Mouse (Mus musculus): ENCODE results near the gene Efna4.

The Efna4 gene

GRCm38 (mm10) chr3:89337721-89338578 lies at the start of gene Efna4:
Gene Efna4 (minus strand): TSS chr3:89338028.
- DNase-seq (ENCODE audit: low spot score in 2 of 2) = peak in 1 of 2 experiments; percentile 62

GRCm38 (mm10) chr3:89386438-89387420 lies 48.9 kb upstream of the Efna4 start:
- no peak for DNase-seq (ENCODE audit: low spot score in 2 of 2)

GRCm38 (mm10) chr3:89385451-89385850 lies 47.6 kb upstream of the Efna4 start:
- DNase-seq (ENCODE audit: low spot score in 2 of 2) = no peak

GRCm38 (mm10) chr3:89384331-89385076 lies 46.7 kb upstream of the Efna4 start:
- DNase-seq (ENCODE audit: low spot score in 2 of 2) = no peak

GRCm38 (mm10) chr3:89383651-89384255 lies 45.9 kb upstream of the Efna4 start:
- no peak for DNase-seq (ENCODE audit: low spot score in 2 of 2)

GRCm38 (mm10) chr3:89382950-89383349 lies 45.1 kb upstream of the Efna4 start:
- DNase-seq (ENCODE audit: low spot score in 2 of 2) = no peak

GRCm38 (mm10) chr3:89382033-89382882 lies 44.4 kb upstream of the Efna4 start:
- no peak for DNase-seq (ENCODE audit: low spot score in 2 of 2)

- DNase-seq (ENCODE audit: low spot score in 2 of 2) = no peak
These were observed 43.4 kb upstream of the Efna4 start for GRCm38 (mm10) chr3:89381233-89381632.

GRCm38 (mm10) chr3:89380711-89381110 lies 42.9 kb upstream of the Efna4 start:
- no peak for DNase-seq (ENCODE audit: low spot score in 2 of 2)

GRCm38 (mm10) chr3:89380291-89380690 lies 42.5 kb upstream of the Efna4 start:
- DNase-seq (ENCODE audit: low spot score in 2 of 2) = no peak

- DNase-seq (ENCODE audit: low spot score in 2 of 2) = peak in 1 of 2 experiments; percentile 36
These were observed 41.7 kb upstream of the Efna4 start for GRCm38 (mm10) chr3:89379388-89380131.

GRCm38 (mm10) chr3:89378394-89379067 lies 40.7 kb upstream of the Efna4 start:
- DNase-seq (ENCODE audit: low spot score in 2 of 2) = peak; percentile 72 to 76

GRCm38 (mm10) chr3:89377831-89378230 lies 40.0 kb upstream of the Efna4 start:
- DNase-seq (ENCODE audit: low spot score in 2 of 2) = no peak

- DNase-seq (ENCODE audit: low spot score in 2 of 2) = no peak
These were observed 35.9 kb upstream of the Efna4 start for GRCm38 (mm10) chr3:89373581-89374231.

GRCm38 (mm10) chr3:89367338-89367737 lies 29.5 kb upstream of the Efna4 start:
- DNase-seq (ENCODE audit: low spot score in 2 of 2) = no peak

- no peak for DNase-seq (ENCODE audit: low spot score in 2 of 2)
These were observed 27.9 kb upstream of the Efna4 start for GRCm38 (mm10) chr3:89365486-89366414.

GRCm38 (mm10) chr3:89365153-89365485 lies 27.3 kb upstream of the Efna4 start, which contains the start of gene Dcst1:
Gene Dcst1 (minus strand): TSS chr3:89365253.
- DNase-seq (ENCODE audit: low spot score in 2 of 2) = no peak
